In the genomic region with DNA sequence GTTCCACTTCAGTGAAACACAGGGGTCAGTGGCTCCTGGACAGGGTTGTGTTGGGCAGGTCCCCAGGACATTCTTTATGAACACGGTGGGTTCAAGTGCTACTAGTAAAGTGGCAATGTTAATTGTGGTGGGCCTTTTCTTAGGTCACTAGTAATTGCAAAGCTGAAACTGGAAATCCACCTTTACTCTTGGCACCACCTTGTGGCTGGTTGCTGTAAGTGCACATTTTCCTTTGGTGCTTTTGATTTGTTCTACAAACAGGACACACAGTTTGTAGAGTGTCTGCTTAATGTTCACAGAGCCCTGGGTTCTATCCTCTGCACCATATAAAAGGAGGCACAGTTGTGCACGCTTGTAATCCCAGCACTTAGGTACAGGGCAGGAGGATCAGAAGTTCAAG, we compare ENCODE assay signal across 8 mouse cellular contexts. TPM values are rescaled to one million over a fixed set of nuclear protein-coding genes. Genes with fewer than 3 reads are reported as not detected.
DNase-seq lines count a peak whose midpoint lies in the region; ATAC-seq and TF ChIP-seq lines count a peak whose summit lies in the region.
"Not testable (repeated sequence)": the region's sequence is repeated elsewhere in the genome, so short reads cannot be mapped to it uniquely, and the experiment has no call there.

No protein-coding gene starts in this region.

- 5% methylated on average over 2 of the region's 2 CpGs for WGBS in kidney, adult 2 months
- WGBS in midbrain, embryonic 11.5 days: 21% methylated on average over 2 of the region's 2 CpGs

- not testable (repeated sequence) for H3K27me3 ChIP-seq in kidney, adult 2 months (replicated peaks; ENCODE audit: control insufficient read depth, insufficient read depth, low read length); midbrain, embryonic 11.5 days (ENCODE audit: control insufficient read depth, insufficient read depth, low read length)

- intact Hi-C loops in gastrocnemius, postnatal 36 days (cut with DNase I): not testable (repeated sequence)
- intact Hi-C loops in left cerebral cortex, postnatal 25 days (cut with DNase I): loop anchor here (10.0 kb wide), 1 partner anchor 203 kb away; no protein-coding TSS in a partner anchor

- TF ChIP-seq POLR2A in cortical plate, adult 2 months (IDR thresholded peaks at IDR 0.05; ENCODE audit: extremely low read depth, insufficient read depth, low read length); kidney, adult 2 months (IDR thresholded peaks at IDR 0.05; ENCODE audit: low read depth, low read length): not testable (repeated sequence)

- ATAC-seq in midbrain, embryonic 11.5 days (ENCODE audit: low FRiP score): not testable (repeated sequence)

- H3K4me3 ChIP-seq in cortical plate, adult 2 months (ENCODE audit: insufficient read depth, low read length); kidney, adult 2 months (ENCODE audit: insufficient read depth, low read depth, low read length); midbrain, embryonic 11.5 days (ENCODE audit: low read depth, low read length): not testable (repeated sequence)

- DNase-seq in 3T3-L1 (ENCODE audit: low read depth, low spot score): peak; percentile 68
- peak; percentile 66 for DNase-seq in adrenal gland, adult 8-10 months
- DNase-seq in gastrocnemius, postnatal 36 days: peak; percentile 76 to 80
- DNase-seq in kidney, adult 2 months: peak; percentile 86
- DNase-seq in left cerebral cortex, postnatal 25 days (ENCODE audit: low spot score in 2 of 2): peak; percentile 93
- peak; percentile 91 for DNase-seq in midbrain, embryonic 11.5 days (ENCODE audit: low spot score, missing footprints)
- DNase-seq in spleen, adult 18-20 months: peak; percentile 48 to 82

- TF ChIP-seq CTCF in cortical plate, adult 2 months (IDR thresholded peaks at IDR 0.05; ENCODE audit: extremely low read depth, insufficient read depth, low read length): peak; percentile 47; the same call in 1 of the 2 replicates
- TF ChIP-seq CTCF in kidney, adult 2 months (conservative IDR thresholded peaks at IDR 0.05; ENCODE audit: insufficient read depth, insufficient read length, low read depth, low read length): 0 out of 2 replicates have a peak, but pooled peaks have one; percentile 5

- not testable (repeated sequence) for H3K4me2 ChIP-seq in midbrain, embryonic 11.5 days

- not testable (repeated sequence) for H3K9me3 ChIP-seq in midbrain, embryonic 11.5 days (ENCODE audit: control insufficient read depth, low read length)

- not testable (repeated sequence) for H3K4me1 ChIP-seq in cortical plate, adult 2 months (ENCODE audit: control insufficient read depth, insufficient read depth, low read length); kidney, adult 2 months (ENCODE audit: control insufficient read depth, insufficient read depth, low read length); midbrain, embryonic 11.5 days (ENCODE audit: control insufficient read depth, insufficient read depth, low read length)

- not testable (repeated sequence) for H3K27ac ChIP-seq in cortical plate, adult 2 months (ENCODE audit: insufficient read depth, low read length); kidney, adult 2 months (ENCODE audit: insufficient read depth, low read depth, low read length); midbrain, embryonic 11.5 days (ENCODE audit: low read depth, low read length)

- H3K36me3 ChIP-seq in kidney, adult 2 months (ENCODE audit: control insufficient read depth, insufficient read depth, low read length); midbrain, embryonic 11.5 days (ENCODE audit: control insufficient read depth, insufficient read depth, low read length): not testable (repeated sequence)

- H3K9ac ChIP-seq in midbrain, embryonic 11.5 days (ENCODE audit: low read length): not testable (repeated sequence)

RNA-seq across cellular contexts. Expression of a gene that starts 32.7 kb away (rescaled TPM):
- total RNA-seq in adrenal gland, adult 8-10 months (2022): 1 to 10 TPM in 1 of 4 experiments, under 1 TPM in 3; 0.31 to 1.2 (median 0.66) TPM
- 0.13 and 0.15 TPM in 2 replicates for polyA plus RNA-seq in cortical plate, adult 2 months (2012; rRNA removed)
- total RNA-seq in gastrocnemius, postnatal 36 days (2021): 1 to 10 TPM in 1 of 2 experiments, under 1 TPM in 1; 0.69 to 1.6 TPM
- 2.8 and 3.7 TPM in 2 replicates for polyA plus RNA-seq in kidney, adult 2 months (2012; rRNA removed)
- total RNA-seq in left cerebral cortex, postnatal 25 days (2021): under 1 TPM in 1 of 2 experiments, not detected in 1; 0.85 TPM
- polyA plus RNA-seq in midbrain, embryonic 11.5 days (2014; fragmentation: Nextera tagmentation; extraction: Ambion mirVana): not detected in 2 replicates

RNA-seq across cellular contexts. Expression of a gene that starts 35.9 kb away (rescaled TPM):
- total RNA-seq in adrenal gland, adult 8-10 months (2022): 100 to 1,000 TPM in 3 of 4 experiments, 10 to 100 TPM in 1; 99.3 to 120 (median 106) TPM
- polyA plus RNA-seq in cortical plate, adult 2 months (2012; rRNA removed): 15.8 and 20.6 TPM in 2 replicates
- 10 to 100 TPM; 48.9 to 50.1 TPM for total RNA-seq in gastrocnemius, postnatal 36 days (2021)
- polyA plus RNA-seq in kidney, adult 2 months (2012; rRNA removed): 61.6 and 64.5 TPM in 2 replicates
- total RNA-seq in left cerebral cortex, postnatal 25 days (2021): 10 to 100 TPM; 37.0 to 42.8 TPM
- 302 and 308 TPM in 2 replicates for polyA plus RNA-seq in midbrain, embryonic 11.5 days (2014; fragmentation: Nextera tagmentation; extraction: Ambion mirVana)
